ENCODE assay signal across 13 mouse cellular contexts in the genomic region with DNA sequence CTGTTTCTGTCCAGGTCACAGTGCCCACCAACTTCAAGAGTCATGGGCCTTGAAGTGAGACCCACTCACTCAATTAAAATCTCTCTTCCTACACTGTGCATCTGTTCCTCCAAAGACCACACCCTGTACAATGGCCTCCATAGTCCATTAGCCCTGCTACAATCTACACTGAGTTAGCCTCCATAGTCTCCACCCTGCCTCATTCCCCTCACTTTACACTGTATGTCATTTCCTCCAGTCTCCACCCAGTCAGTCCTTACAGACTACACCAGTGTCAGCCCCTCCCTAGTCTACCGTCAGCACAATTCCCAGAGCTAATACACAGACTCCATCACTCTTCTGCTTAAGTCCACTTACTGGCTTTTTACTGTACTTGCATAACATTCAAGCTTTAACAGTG.
"Had no signal": no experiment of that assay in that cellular context is flagged by ENCODE, and none has a peak within 500 bp of the region (broad histone marks: within the 10 kb centered on the region; RNA-seq: fewer than 3 reads in every experiment).

No protein-coding gene starts in this region.

- H3K27ac ChIP-seq: kidney, embryonic 15.5 days; liver, embryonic 15.5 days; neural tube, embryonic 15.5 days had no signal

- H3K4me3 ChIP-seq: kidney, embryonic 15.5 days; liver, embryonic 15.5 days; myocyte; neural tube, embryonic 15.5 days had no signal

- H3K27me3 ChIP-seq: kidney, embryonic 15.5 days; liver, embryonic 15.5 days; neural tube, embryonic 15.5 days had no signal

- H3K4me2 ChIP-seq: kidney, embryonic 15.5 days; liver, embryonic 15.5 days; lung, embryonic 14.5 days; neural tube, embryonic 15.5 days had no signal

- H3K4me1 ChIP-seq: kidney, embryonic 15.5 days; liver, embryonic 15.5 days; neural tube, embryonic 15.5 days had no signal

- DNase-seq: kidney, adult 2 months; kidney, postnatal 14 days; lung, embryonic 14.5 days; lung, postnatal 14 days; midbrain, embryonic 14.5 days; right cerebral cortex, adult 18-20 months; right cerebral cortex, postnatal 25 days; thymus, adult 2 months; thymus, postnatal 36 days had no signal

- H3K9me3 ChIP-seq: kidney, embryonic 15.5 days; liver, embryonic 15.5 days; neural tube, embryonic 15.5 days had no signal

- H3K9ac ChIP-seq: kidney, embryonic 15.5 days; liver, embryonic 15.5 days; lung, embryonic 14.5 days; neural tube, embryonic 15.5 days had no signal
